Mouse (Mus musculus): ENCODE measurements at regions not wholly inside any gene's neighbourhood (a gene's known extent, or its start where the extent isn't known, plus 50 kb on each side); places are given as distances from the start of the nearest gene placed in this dataset.

- DNase-seq (ENCODE audit: low spot score in 2 of 2) = no peak
- intact Hi-C loops (cut with DNase I) = no loop called here
Observed at GRCm38 (mm10) chr1:179906115-179906514, 54.2 kb upstream of the Cdc42bpa start.

- intact Hi-C loops (cut with DNase I) = no loop called here
- DNase-seq (ENCODE audit: low spot score in 2 of 2) = no peak
Observed at GRCm38 (mm10) chr1:179892711-179893110, 67.6 kb upstream of the Cdc42bpa start.

- no peak for DNase-seq (ENCODE audit: low spot score in 2 of 2)
- intact Hi-C loops (cut with DNase I) = no loop called here
Observed at GRCm38 (mm10) chr1:179887921-179888320, 72.4 kb upstream of the Cdc42bpa start.

GRCm38 (mm10) chr1:179881222-179881621 lies 77.7 kb upstream of the Ahctf1 start:
- DNase-seq (ENCODE audit: low spot score in 2 of 2) = no peak
- intact Hi-C loops (cut with DNase I) = no loop called here

GRCm38 (mm10) chr1:179877893-179878292 lies 74.4 kb upstream of the Ahctf1 start:
- intact Hi-C loops (cut with DNase I) = no loop called here
- DNase-seq (ENCODE audit: low spot score in 2 of 2) = no peak

GRCm38 (mm10) chr1:179873772-179874555 lies 70.5 kb upstream of the Ahctf1 start:
- no peak for DNase-seq (ENCODE audit: low spot score in 2 of 2)
- intact Hi-C loops (cut with DNase I) = no loop called here

GRCm38 (mm10) chr1:179871961-179872360 lies 68.5 kb upstream of the Ahctf1 start:
- intact Hi-C loops (cut with DNase I) = no loop called here

GRCm38 (mm10) chr1:179868656-179869055 lies 65.2 kb upstream of the Ahctf1 start:
- no peak for DNase-seq (ENCODE audit: low spot score in 2 of 2)
- intact Hi-C loops (cut with DNase I) = no loop called here

More at GRCm38 (mm10) chr1:179871961-179872360, 68.5 kb upstream of the Ahctf1 start:
- DNase-seq (ENCODE audit: low spot score in 2 of 2) = no peak

GRCm38 (mm10) chr1:179867493-179867892 lies 64.0 kb upstream of the Ahctf1 start:
- no peak for DNase-seq (ENCODE audit: low spot score in 2 of 2)
- intact Hi-C loops (cut with DNase I) = no loop called here

GRCm38 (mm10) chr1:179866056-179866772 lies 62.7 kb upstream of the Ahctf1 start:
- intact Hi-C loops (cut with DNase I) = no loop called here
- DNase-seq (ENCODE audit: low spot score in 2 of 2) = no peak

GRCm38 (mm10) chr1:179865561-179865960 lies 62.1 kb upstream of the Ahctf1 start:
- intact Hi-C loops (cut with DNase I) = no loop called here
- DNase-seq (ENCODE audit: low spot score in 2 of 2) = no peak

- DNase-seq (ENCODE audit: low spot score in 2 of 2) = no peak
- intact Hi-C loops (cut with DNase I) = loop anchor here (5.0 kb wide), 1 partner anchor 278 kb away; no protein-coding TSS in a partner anchor
Observed at GRCm38 (mm10) chr1:179864537-179865226, 61.2 kb upstream of the Ahctf1 start.

- no peak for DNase-seq (ENCODE audit: low spot score in 2 of 2)
- intact Hi-C loops (cut with DNase I) = loop anchor here (5.0 kb wide), 1 partner anchor 279 kb away; no protein-coding TSS in a partner anchor
Observed at GRCm38 (mm10) chr1:179863420-179863819, 59.9 kb upstream of the Ahctf1 start.

- intact Hi-C loops (cut with DNase I) = loop anchor here (5.0 kb wide), 1 partner anchor 279 kb away; no protein-coding TSS in a partner anchor
- no peak for DNase-seq (ENCODE audit: low spot score in 2 of 2)
Observed at GRCm38 (mm10) chr1:179862941-179863340, 59.5 kb upstream of the Ahctf1 start.

- intact Hi-C loops (cut with DNase I) = loop anchor here (5.0 kb wide), 1 partner anchor 281 kb away; no protein-coding TSS in a partner anchor
- DNase-seq (ENCODE audit: low spot score in 2 of 2) = no peak
Observed at GRCm38 (mm10) chr1:179861776-179862175, 58.3 kb upstream of the Ahctf1 start.

- intact Hi-C loops (cut with DNase I) = loop anchor here (2.0 to 5.0 kb wide), 2 partner anchors 101 to 258 kb away; partner anchors contain the start of gene Cdc42bpa
- no peak for DNase-seq (ENCODE audit: low spot score in 2 of 2)
Observed at GRCm38 (mm10) chr1:179859552-179859902, 56.0 kb upstream of the Ahctf1 start.

GRCm38 (mm10) chr1:179858780-179859551 lies 55.5 kb upstream of the Ahctf1 start:
- intact Hi-C loops (cut with DNase I) = loop anchor here (2.0 to 5.0 kb wide), 2 partner anchors 102 to 258 kb away; partner anchors contain the start of gene Cdc42bpa
- DNase-seq (ENCODE audit: low spot score in 2 of 2) = no peak

GRCm38 (mm10) chr1:179854288-179854965 lies 50.9 kb upstream of the Ahctf1 start:
- intact Hi-C loops (cut with DNase I) = no loop called here

More at GRCm38 (mm10) chr1:179854288-179854965, 50.9 kb upstream of the Ahctf1 start:
- DNase-seq (ENCODE audit: low spot score in 2 of 2) = peak; percentile 32
